Mouse (Mus musculus): ENCODE measurements at regions not wholly inside any gene's neighbourhood (a gene's known extent, or its start where the extent isn't known, plus 50 kb on each side); places are given as distances from the start of the nearest gene placed in this dataset.

DNA sequence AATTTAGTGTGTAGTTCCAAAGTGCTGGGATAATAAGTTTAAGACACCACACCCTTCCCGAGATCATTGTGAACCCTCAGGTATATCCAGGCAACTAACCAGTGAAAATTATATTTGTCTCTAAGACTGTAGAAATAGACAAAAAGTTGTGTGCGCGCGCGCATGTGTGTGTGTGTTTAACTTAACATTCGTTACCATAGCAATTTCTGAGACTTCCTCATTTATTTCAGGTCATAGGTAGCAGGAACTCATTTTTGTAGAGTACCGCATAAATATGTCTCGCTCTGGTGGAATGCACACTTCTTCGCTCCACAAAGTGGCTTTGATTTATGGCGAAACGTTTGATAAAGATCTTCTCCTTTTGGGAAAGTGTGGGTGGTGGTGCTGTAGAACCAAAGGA, 164.2 kb upstream of the Nrip1 start:
- no peak for TF ChIP-seq POLR2A (IDR thresholded peaks at IDR 0.05; ENCODE audit: insufficient read length, low read depth)
- no peak for TF ChIP-seq TCF12 (IDR thresholded peaks at IDR 0.05; ENCODE audit: insufficient read depth, poor library complexity, severe bottlenecking)
- TF ChIP-seq MYOD1 (IDR thresholded peaks at IDR 0.05; ENCODE audit: control insufficient read depth in 1 of 3, insufficient read length in 2 of 3, low read depth in 2 of 3) = no peak
- TF ChIP-seq POLR2AphosphoS2 (IDR thresholded peaks at IDR 0.05; ENCODE audit: insufficient read length, low read depth) = no peak
- no peak for TF ChIP-seq CEBPB (IDR thresholded peaks at IDR 0.05; ENCODE audit: insufficient read depth, poor library complexity, severe bottlenecking)
- TF ChIP-seq USF1 (IDR thresholded peaks at IDR 0.05; ENCODE audit: low read depth) = no peak
- no peak for TF ChIP-seq MAX (IDR thresholded peaks at IDR 0.05; ENCODE audit: low read depth)
- TF ChIP-seq MYOG (IDR thresholded peaks at IDR 0.05; ENCODE audit: control insufficient read depth in 1 of 3, insufficient read depth in 1 of 3, insufficient read length in 2 of 3, low read depth in 2 of 3) = no peak
- no peak for TF ChIP-seq E2F4 (IDR thresholded peaks at IDR 0.05; ENCODE audit: insufficient read depth)
- TF ChIP-seq TCF3 (IDR thresholded peaks at IDR 0.05; ENCODE audit: insufficient read length, low read depth) = no peak
- TF ChIP-seq REST (IDR thresholded peaks at IDR 0.05; ENCODE audit: insufficient read depth, insufficient read length) = no peak

Data from myocyte (in vitro differentiated cells).